Mouse (Mus musculus) embryonic facial prominence, embryonic 14.5 days (tissue): ENCODE measurements around the gene Ankrd6. TPM values are rescaled to one million over a fixed set of nuclear protein-coding genes. Genes with fewer than 3 reads are reported as not detected.

ENCODE experiments used
- ATAC-seq: fragments of 200-750 bp; cut with Nextera tagmentation; 2 replicates; pipeline ENCODE4 v1.8.0; 2017; ENCODE audit warnings: low read depth, moderate number of reproducible peaks, moderate TSS enrichment
- DNase-seq: peaks from one replicate; pipeline ENCODE4 v3.0.0-alpha.2; 2015; ENCODE audit warnings: low spot score
- H3K27ac ChIP-seq: fragments of 300-500 bp; sonication (generic); replicated peaks from 2 replicates; pipeline ENCODE4 v1.5.1; 2014; ENCODE audit warnings: low read depth, mild to moderate bottlenecking, low read length, moderate library complexity
- H3K27me3 ChIP-seq: fragments of 300-500 bp; sonication (generic); replicated peaks from 2 replicates; pipeline ENCODE4 v1.6.1; 2014; ENCODE audit warnings: low read length; ENCODE audit not compliant: control insufficient read depth, insufficient read depth
- H3K36me3 ChIP-seq: fragments of 300-500 bp; sonication (generic); 2 replicates; pipeline ENCODE4 v1.6.1; 2014; ENCODE audit warnings: low read length, mixed read lengths; ENCODE audit not compliant: control insufficient read depth, insufficient read depth
- H3K4me1 ChIP-seq: fragments of 300-500 bp; sonication (generic); 2 replicates; pipeline ENCODE4 v1.6.1; 2014; ENCODE audit warnings: antibody characterized with exemption, low read length; ENCODE audit not compliant: control insufficient read depth, insufficient read depth
- H3K4me2 ChIP-seq: fragments of 300-500 bp; sonication (generic); 2 replicates; pipeline ENCODE4 v1.6.1; 2014; ENCODE audit warnings: low read depth, mild to moderate bottlenecking, low read length, moderate library complexity, mixed read lengths
- H3K4me3 ChIP-seq: fragments of 300-500 bp; sonication (generic); 2 replicates; pipeline ENCODE4 v1.5.1; 2014; ENCODE audit warnings: low read depth, mild to moderate bottlenecking, low read length
- H3K9ac ChIP-seq: fragments of 300-500 bp; sonication (generic); 2 replicates; pipeline ENCODE4 v1.6.1; 2014; ENCODE audit warnings: low read depth, mild to moderate bottlenecking, low read length, moderate library complexity, mixed read lengths
- H3K9me3 ChIP-seq: fragments of 300-500 bp; sonication (generic); 2 replicates; pipeline ENCODE4 v1.6.1; 2016; ENCODE audit warnings: low read length; ENCODE audit not compliant: control insufficient read depth
- WGBS: fragments of 180-500 bp; shearing (Covaris S2); extraction: QIAGEN DNeasy Blood & Tissue Kit; methylation state at CpG from one replicate; pipeline ENCODE4 v1.1.7; 2014; 5-methylcytosine and 5-hydroxymethylcytosine counted together
- polyA plus RNA-seq: library from polyadenylated mRNA; unstranded; fragments of >200 nt; fragmentation: Nextera tagmentation; extraction: Ambion mirVana; gene quantifications from 2 replicates; pipeline ENCODE4 v1.2.1, GENCODE M21; 2014

Gene Ankrd6
- polyA plus RNA-seq, 1 experiment from 2014 or later: 11.0 TPM

DNA sequence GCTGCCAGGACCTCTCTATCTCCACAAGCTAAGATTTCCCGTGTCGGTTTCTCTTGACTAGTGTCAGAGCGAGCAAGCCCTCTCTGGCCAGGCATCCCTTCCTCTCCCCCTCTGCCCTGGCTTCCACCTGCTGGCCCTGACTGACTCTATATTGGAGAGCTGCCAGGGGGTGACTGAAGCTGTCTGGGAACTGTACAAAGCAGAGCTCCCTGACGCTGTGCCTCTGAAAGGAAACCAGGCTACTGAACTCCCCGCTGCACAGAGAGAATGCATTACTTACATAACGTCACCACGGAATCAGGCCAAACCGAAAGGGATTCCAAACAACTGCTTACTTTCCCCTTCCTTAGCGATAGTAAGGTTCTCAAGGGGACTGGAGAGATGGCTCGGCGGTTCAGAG lies 61.4 kb downstream of the Ankrd6 start:
- ATAC-seq (peak; percentile 89), DNase-seq (peak; percentile 90)
- Histone ChIP-seq H3K9me3 (peaks cover 11% of the 10 kb centered on the region), H3K27me3 (no peaks in the 10 kb centered on the region), H3K4me1 (0 out of 2 replicates have a peak, but pooled peaks cover 7% of the 10 kb centered on the region), H3K9ac (no peak overlapping the region), H3K4me2 (peak overlapping the region; percentile 12; the same call in 1 of the 2 replicates), H3K36me3 (no peaks in the 10 kb centered on the region), H3K4me3 (no peak overlapping the region), H3K27ac (peak overlapping the region; percentile 28; the same call in 1 of the 2 replicates)
- 50% methylated on average over 11 of the region's 11 CpGs for WGBS

DNA sequence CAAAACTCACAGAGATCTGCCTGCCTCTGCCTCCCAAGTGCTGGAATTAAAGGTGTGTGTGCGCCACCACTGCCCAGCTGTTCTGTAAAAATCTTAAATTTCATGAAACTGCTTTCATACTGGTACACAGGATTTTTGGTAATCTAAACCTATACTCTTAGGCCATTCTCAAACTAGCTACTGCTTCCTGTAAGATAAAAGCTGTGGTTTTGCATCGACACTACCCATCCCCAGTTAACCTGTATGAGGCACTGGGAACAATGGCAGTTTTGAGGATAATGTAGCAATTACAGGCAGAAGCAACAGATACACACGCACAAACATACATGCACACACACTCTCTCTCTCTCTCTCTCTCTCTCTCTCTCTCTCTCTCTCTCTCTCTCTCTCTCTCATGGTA lies 64.2 kb downstream of the Ankrd6 start:
- no peaks in the 10 kb centered on the region for H3K27me3 ChIP-seq
- H3K27ac ChIP-seq: no peak overlapping the region
- no peaks in the 10 kb centered on the region for H3K9me3 ChIP-seq
- H3K9ac ChIP-seq: no peak overlapping the region
- 89% methylated on average over 3 of the region's 3 CpGs for WGBS
- no peak overlapping the region for H3K4me3 ChIP-seq
- ATAC-seq (no peak), DNase-seq (no peak)
- H3K4me2 ChIP-seq: no peak overlapping the region
- no peaks in the 10 kb centered on the region for H3K36me3 ChIP-seq
- 0 out of 2 replicates have a peak, but pooled peaks cover 7% of the 10 kb centered on the region for H3K4me1 ChIP-seq

DNA sequence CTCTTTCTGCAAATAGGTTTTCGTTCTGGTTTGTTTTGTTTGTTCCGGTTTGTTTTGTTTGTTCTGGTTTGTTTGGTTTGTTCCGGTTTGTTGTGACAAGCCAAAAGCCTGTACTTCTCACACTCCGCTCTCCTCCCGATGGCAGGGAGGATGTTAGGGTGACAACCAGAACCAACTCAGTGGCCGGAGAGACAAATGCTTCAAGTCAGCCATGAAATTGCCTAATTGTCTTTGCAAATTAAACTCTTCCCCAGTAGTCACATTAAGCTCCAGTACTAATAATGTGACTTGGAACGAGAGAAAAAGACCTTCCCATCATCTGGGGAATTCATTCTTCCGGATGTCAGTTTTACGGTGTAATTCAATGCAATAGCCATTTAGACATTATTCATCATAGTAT lies 66.0 kb downstream of the Ankrd6 start:
- Histone ChIP-seq H3K9ac (no peak overlapping the region), H3K36me3 (no peaks in the 10 kb centered on the region), H3K4me3 (no peak overlapping the region), H3K27me3 (no peaks in the 10 kb centered on the region), H3K27ac (no peak overlapping the region), H3K4me1 (0 out of 2 replicates have a peak, but pooled peaks cover 3% of the 10 kb centered on the region), H3K4me2 (no peak overlapping the region), H3K9me3 (no peaks in the 10 kb centered on the region)
- ATAC-seq (no peak), DNase-seq (no peak)
- 37% methylated on average over 9 of the region's 9 CpGs for WGBS

DNA sequence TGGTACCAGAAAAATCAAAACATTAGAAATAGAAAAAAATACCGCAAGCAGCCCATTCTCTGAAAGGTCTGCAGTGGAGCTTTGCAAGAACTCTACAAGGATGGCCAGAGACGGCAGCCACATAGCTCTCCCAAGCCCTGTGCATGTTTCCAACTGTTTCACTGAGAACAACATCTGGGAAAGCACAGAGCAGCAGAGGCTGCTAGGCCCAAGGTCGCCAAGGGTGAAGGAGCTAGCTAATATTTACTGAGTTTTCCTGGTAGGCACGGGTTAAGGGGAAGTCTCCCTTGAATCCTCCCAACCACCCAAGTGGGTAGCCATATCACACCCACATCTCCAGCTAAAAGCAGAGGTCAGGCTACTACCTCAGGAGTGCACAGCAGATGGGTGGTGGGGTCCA lies 69.6 kb downstream of the Ankrd6 start:
- no peaks in the 10 kb centered on the region for H3K4me1 ChIP-seq
- ATAC-seq (no peak), DNase-seq (no peak)
- WGBS: 77% methylated on average over 4 of the region's 4 CpGs
- H3K9me3 ChIP-seq: no peaks in the 10 kb centered on the region
- no peaks in the 10 kb centered on the region for H3K27me3 ChIP-seq
- no peak overlapping the region for H3K4me2 ChIP-seq
- no peaks in the 10 kb centered on the region for H3K36me3 ChIP-seq
- H3K9ac ChIP-seq: no peak overlapping the region
- H3K4me3 ChIP-seq: no peak overlapping the region
- no peak overlapping the region for H3K27ac ChIP-seq

DNA sequence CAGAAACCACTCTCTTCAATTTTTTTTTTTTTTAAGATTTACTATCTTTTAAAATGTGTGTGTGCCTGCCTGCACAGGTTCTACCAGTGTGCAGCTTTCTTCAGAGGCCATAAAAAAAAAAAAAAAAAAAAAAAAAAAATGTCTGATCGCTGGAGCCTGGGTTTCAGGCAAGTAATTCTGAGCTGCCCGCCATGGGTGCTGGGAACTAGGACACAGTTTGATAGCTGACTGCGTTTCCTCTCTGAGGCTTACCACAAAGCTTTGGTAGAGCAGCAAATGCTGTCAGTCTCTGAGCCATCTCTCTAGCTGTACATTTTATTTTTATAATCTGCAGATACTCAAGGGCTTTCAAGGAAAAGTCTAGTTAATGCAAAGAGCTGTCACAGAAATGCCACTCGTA lies 76.0 kb downstream of the Ankrd6 start:
- Histone ChIP-seq H3K9me3 (no peaks in the 10 kb centered on the region), H3K4me1 (no peaks in the 10 kb centered on the region), H3K36me3 (no peaks in the 10 kb centered on the region), H3K27ac (no peak overlapping the region), H3K27me3 (no peaks in the 10 kb centered on the region), H3K4me3 (no peak overlapping the region), H3K4me2 (no peak overlapping the region), H3K9ac (no peak overlapping the region)
- ATAC-seq (no peak), DNase-seq (no peak)
- 85% methylated on average over 4 of the region's 4 CpGs for WGBS

DNA sequence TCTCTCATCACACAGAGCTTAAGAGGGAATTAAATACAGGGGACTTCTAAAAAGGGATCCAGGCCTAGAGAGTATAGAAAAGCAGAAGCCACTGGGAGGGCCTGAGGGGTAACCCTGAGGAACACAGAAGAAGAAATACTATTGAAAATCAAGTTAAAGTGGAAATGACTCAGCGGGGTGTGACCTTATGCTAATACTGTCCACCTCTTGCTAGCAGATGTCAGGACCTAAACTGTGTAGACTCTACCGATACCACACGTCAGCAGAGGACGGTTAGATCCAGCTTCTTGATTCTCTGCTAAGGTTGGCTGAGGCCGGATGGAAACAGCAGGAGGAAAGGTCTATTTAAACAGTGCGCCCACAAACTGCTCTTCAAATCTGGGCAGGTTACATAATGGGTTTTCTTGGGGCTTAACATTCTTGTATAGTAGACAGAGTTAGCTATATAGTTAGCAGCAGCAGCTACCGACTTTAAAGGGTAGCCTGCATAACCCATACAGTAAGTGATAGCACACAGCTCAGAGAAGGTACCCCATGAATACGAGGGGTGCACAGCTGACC lies 78.4 kb downstream of the Ankrd6 start:
- Histone ChIP-seq H3K4me3 (no peak overlapping the region), H3K4me2 (no peak overlapping the region), H3K36me3 (no peaks in the 10 kb centered on the region), H3K27ac (no peak overlapping the region), H3K27me3 (no peaks in the 10 kb centered on the region), H3K4me1 (no peaks in the 10 kb centered on the region), H3K9me3 (no peaks in the 10 kb centered on the region), H3K9ac (no peak overlapping the region)
- ATAC-seq (no peak), DNase-seq (no peak)
- 84% methylated on average over 8 of the region's 8 CpGs for WGBS

DNA sequence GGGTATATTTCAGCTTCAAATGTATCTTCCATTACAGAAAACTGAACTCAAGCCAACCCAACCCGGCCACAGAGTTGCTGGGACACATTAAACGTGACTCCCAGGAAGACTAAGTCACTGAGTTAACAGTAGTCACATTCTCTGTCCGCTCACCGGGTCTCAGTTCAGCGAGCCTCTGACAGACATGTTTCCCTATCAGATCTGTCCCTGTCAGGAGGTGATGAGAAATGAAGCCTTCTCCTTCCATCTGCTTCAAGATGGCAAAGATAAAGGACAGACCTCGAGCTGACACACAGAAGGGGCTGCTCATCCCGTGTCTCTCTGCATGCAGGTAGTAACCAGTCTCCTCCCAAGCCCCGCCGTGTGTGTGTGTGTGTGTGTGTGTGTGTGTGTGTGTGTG lies 81.3 kb downstream of the Ankrd6 start:
- H3K9me3 ChIP-seq: no peaks in the 10 kb centered on the region
- H3K27ac ChIP-seq: no peak overlapping the region
- H3K36me3 ChIP-seq: no peaks in the 10 kb centered on the region
- no peak overlapping the region for H3K4me2 ChIP-seq
- H3K27me3 ChIP-seq: no peaks in the 10 kb centered on the region
- WGBS: 66% methylated on average over 9 of the region's 9 CpGs
- DNase-seq (no peak), ATAC-seq (no peak)
- no peak overlapping the region for H3K4me3 ChIP-seq
- H3K9ac ChIP-seq: no peak overlapping the region
- H3K4me1 ChIP-seq: no peaks in the 10 kb centered on the region; the same call in 1 of the 2 replicates

DNA sequence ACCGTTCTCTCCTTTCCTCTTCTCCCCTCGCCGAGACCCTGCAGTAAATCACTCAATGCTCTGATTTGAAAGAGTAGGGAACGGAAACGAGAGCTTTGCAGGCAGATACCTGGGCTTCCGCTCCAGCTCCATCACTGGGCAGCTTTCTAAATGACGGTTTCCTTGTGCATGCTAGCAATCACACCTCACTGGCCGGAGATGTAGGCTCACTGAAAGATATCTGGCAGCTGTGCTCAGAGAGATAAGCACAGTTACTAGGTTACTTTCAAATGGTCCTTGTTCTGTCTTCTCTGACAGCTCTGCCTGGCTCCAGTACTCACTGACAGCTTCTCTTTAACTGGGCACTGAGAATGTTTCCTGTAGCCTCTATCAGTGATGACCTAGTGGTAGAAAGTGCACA lies 81.8 kb downstream of the Ankrd6 start:
- Histone ChIP-seq H3K4me2 (no peak overlapping the region), H3K4me3 (no peak overlapping the region), H3K27ac (no peak overlapping the region), H3K27me3 (no peaks in the 10 kb centered on the region), H3K9me3 (no peaks in the 10 kb centered on the region), H3K36me3 (no peaks in the 10 kb centered on the region), H3K9ac (no peak overlapping the region), H3K4me1 (peaks cover 1% of the 10 kb centered on the region)
- WGBS: 65% methylated on average over 8 of the region's 8 CpGs
- ATAC-seq (no peak), DNase-seq (no peak)

DNA sequence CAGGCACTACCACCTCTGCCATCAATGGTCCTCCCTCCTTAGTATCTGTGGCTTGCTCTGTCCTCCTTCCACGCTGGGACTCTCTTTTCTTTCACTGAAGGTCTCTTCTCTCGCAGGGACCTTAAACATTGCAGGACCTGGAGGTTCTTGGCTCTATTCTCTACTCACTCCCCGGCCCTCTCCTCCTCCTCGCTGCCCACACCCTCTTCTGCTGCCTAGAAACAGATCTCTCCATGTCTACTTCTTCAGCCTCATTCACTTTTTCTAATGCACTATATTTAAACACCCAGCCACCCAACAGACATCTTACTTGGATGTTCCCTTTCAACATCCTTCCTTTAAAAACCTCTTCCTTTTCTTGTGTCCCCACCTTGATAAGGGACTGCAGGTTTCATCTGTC lies 82.2 kb downstream of the Ankrd6 start:
- no peak overlapping the region for H3K9ac ChIP-seq
- H3K4me3 ChIP-seq: no peak overlapping the region
- H3K27me3 ChIP-seq: no peaks in the 10 kb centered on the region
- peaks cover 5% of the 10 kb centered on the region for H3K4me1 ChIP-seq
- H3K36me3 ChIP-seq: no peaks in the 10 kb centered on the region
- no peak for DNase-seq
- 88% methylated on average over 4 of the region's 4 CpGs for WGBS
- H3K27ac ChIP-seq: no peak overlapping the region
- H3K4me2 ChIP-seq: no peak overlapping the region
- H3K9me3 ChIP-seq: no peaks in the 10 kb centered on the region
- ATAC-seq: no peak
